Mouse (Mus musculus) embryonic fibroblast, embryonic 13.5 days (primary cell): Measurements from ENCODE around the gene Neurl4.

Experiments used
- CTCF ChIP-seq: IDR thresholded peaks from 2 replicates; pipeline ENCODE4 v1.5.1; 2011; ENCODE audit warnings: mild to moderate bottlenecking, control low read depth, low read length, moderate library complexity, borderline replicate concordance; ENCODE audit not compliant: insufficient read depth
- POLR2A ChIP-seq: IDR thresholded peaks from 2 replicates; pipeline ENCODE4 v1.6.1; 2011; ENCODE audit warnings: low read depth, mild to moderate bottlenecking, control low read depth, low read length, moderate library complexity

GRCm38 (mm10) chr11:69935137-69935879, 34.4 kb downstream of the Neurl4 start, which contains the start of gene Ybx2:
- TF ChIP-seq CTCF, result no peak
- TF ChIP-seq POLR2A, result no peak
